Mouse (Mus musculus): ENCODE measurements around the gene Gars.

The Gars gene

GRCm38 (mm10) chr6:55037799-55038670, at the start of gene Gars:
Gene Gars (plus strand): TSS chr6:55038007.
- DNase-seq = peak; percentile 89

DNA sequence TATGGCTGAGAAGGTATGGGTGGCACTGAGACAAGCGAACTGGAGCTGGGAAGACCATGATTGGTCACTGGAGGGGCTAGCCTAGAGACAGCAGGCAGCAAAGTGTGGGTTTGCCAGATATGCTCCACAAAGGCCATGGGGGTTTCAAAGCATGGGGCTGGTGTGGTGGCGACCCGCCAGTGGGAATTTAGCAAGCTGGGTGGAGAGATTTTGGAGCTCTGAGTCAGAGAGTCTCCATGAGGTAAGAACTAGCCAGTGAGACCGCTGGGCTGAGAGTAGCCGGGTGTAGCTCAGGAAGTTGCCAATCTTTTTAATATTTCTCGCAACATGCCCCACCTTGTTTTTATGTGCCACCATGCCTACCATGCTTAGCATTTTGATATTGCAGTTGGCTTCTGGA, 49.7 kb upstream of the Gars start:
- no peak for DNase-seq

DNA sequence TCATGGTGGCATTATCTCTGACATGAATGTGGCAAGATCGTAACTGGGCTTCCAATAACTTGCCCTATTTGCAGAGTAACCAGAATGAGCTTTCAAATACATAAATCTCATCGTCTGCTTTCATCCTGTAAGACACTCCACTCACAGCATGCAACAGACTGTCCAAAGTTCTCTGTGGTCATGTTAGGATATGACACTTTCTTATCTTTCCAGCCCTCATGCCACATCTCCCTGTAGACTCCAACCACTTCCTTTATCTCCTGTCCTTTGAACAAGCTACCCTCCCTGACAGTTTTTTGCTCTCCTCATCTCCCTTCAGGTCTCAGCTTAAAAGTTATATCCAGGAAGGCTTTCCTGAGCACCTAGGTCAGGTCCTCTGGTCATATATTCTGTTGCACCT, 46.6 kb upstream of the Gars start:
- DNase-seq = no peak

DNA sequence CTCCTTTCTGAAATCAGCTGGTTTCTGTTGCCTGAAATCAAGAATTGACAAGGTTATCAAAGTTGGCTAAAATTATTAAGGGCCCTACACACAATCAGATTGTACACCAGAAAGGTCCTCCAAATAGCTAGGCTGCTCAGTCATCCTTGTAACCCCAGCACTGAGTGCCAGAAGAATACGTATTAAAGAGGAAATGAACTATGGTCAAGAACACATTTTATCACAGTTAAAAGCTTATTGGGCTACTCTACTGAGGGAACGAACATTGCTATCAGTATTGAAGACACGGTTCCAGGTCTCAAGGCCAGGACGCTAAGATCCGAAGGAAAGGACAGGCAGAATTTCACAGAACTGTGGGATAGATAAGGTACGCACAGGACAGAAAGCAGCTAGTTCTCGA, 45.7 kb upstream of the Gars start:
- no peak for DNase-seq

GRCm38 (mm10) chr6:54992734-54993260, 45.0 kb upstream of the Gars start, which contains the start of gene Ggct:
Gene Ggct (minus strand): TSS chr6:54992950.
- peak; percentile 98 for DNase-seq

- DNase-seq = no peak
Measured at GRCm38 (mm10) chr6:54996361-54996760, 41.4 kb upstream of the Gars start.

GRCm38 (mm10) chr6:54997726-54998125, 40.1 kb upstream of the Gars start:
- no peak for DNase-seq

DNA sequence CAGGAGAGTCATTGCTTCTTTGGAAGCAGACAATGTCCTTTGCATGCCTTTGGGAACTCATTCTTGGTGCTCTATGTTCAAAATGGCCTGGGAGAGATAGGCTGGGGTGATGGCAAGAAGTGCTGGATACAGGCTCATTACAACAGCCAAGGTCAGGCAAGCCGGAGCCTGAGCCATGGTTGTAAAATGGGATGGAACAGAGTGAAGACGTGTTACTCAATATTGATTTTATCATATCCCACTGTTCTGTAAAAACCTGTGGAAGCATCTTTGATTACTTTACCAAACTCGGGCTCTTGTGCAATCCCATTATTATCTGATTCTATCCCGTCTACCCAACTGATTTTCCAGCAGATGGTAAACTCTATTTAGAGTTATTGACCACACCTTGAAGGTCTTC, 36.5 kb upstream of the Gars start:
- DNase-seq = no peak

GRCm38 (mm10) chr6:55002438-55002837, 35.4 kb upstream of the Gars start:
- no peak for DNase-seq

GRCm38 (mm10) chr6:55003559-55003958, 34.2 kb upstream of the Gars start:
- DNase-seq = no peak

DNA sequence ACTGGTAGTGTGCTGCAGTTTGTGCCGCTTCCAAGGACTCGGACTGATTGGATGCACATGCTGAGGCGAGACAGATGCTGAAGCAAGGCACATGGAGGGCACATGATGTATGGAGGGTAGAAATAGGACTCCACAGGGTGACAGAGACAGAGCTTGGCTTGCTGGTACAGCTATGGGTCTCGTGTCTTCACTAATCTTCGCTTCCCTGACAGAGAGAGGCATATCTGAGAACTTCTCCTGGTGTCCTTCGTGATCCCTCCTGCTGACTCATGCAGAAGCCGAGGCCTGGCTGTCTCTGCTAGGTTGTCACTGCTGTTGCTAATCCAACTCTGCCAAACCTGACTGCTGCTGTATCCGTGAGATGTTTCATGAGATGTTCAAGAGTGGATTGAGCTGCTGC, 29.4 kb upstream of the Gars start:
- no peak for DNase-seq

- peak; percentile 59 for DNase-seq
Measured at GRCm38 (mm10) chr6:55009391-55010230, 28.2 kb upstream of the Gars start.

DNA sequence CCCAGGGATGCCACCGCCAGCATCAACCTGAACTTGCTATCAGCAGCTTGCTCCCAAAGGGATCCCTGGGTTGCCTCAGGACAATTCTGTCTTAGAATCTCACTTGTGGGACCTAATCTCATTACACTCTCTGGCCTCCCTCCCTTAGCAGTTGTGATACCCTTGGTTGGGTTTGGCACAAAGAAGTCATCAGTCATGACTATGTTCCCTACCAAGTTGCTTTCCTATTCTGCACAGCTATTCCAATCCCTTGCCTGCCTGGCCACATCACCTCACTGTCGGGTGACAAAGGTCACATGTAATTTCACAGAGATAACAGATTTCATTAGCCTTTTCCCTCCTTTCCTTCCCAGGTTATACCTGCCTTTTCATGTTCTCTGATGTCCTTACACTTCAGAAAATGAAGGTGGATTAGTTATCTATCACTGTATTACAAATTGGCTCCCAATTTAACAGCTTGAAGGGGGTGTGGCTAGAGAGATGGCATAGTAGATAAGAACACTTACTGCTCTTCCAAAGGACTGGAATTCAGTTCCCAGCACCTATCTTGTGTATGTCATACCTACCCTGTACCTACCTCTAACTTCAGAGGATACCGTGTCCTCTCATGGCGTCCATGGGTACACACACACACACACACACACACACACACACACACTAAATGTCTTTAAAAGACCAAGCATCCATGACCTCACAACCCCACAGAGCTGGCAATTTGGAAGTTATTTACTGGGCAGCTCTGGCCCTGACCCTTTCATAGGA, 27.3 kb upstream of the Gars start:
- no peak for DNase-seq

DNA sequence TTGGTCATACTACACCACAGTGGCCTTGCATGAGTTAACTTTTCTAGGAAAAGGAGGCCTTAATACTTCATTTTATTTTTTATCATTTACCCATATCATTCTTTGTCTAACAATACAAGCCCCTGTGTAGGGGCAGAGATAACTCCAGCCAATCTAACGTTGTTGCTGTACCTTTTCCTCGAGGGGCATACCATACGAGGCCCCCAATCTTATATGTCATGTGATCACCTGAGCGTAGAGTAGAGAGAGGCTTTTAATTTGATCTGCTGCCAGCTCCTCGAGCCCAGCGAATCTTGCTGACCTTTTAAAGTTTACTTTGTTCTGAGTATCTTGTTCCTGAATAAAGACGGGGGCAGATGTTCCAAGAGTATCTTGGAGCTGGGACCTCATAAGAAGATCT, 25.3 kb upstream of the Gars start:
- DNase-seq = no peak

GRCm38 (mm10) chr6:55014184-55014583, 23.6 kb upstream of the Gars start:
- no peak for DNase-seq

DNA sequence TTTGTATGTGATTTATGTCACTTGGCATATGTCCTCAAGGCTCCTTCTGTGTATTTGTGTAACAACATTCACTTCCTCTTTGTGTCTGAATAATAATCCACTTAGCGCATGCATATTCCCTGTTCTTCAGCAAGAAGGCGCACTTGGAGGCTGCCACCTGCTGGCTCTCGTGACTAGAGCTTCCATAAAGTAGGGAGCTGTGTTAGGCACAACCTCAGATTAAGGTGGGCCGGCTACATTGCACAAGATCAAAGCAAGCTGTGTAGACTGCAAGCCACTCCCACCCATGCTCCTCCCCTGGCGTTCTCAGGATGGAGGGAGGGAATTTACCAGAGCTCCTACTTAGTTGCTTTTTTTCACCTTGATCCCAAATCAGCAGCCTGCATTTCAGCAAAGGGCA, 21.6 kb upstream of the Gars start:
- DNase-seq = peak; percentile 58

GRCm38 (mm10) chr6:55016710-55017583, 20.9 kb upstream of the Gars start:
- peak; percentile 58 for DNase-seq

GRCm38 (mm10) chr6:55018417-55018816, 19.4 kb upstream of the Gars start:
- DNase-seq = no peak

- DNase-seq = no peak
Measured at GRCm38 (mm10) chr6:55021806-55022205, 16.0 kb upstream of the Gars start.

DNA sequence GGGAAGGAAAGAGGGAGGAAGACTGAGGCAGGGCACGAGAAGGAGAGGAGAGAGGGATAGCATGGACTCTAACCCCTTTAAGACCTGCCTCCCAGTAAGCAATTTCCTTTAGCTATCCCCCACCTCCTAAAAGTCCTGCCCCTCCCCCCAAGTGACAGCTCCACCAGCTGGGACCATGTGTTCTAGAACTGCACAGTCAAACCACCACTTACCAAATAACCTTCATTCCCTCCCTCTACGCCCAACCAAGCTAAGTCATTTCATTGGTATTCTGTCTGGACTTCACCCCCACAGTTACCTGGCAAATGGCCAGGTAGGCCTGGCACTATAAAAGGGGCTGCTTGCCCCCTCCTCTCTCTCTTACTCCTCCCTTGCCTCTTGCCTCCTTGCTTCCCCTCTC, 10.2 kb upstream of the Gars start:
- DNase-seq = no peak

- DNase-seq = no peak
Measured at GRCm38 (mm10) chr6:55036731-55037130, 1.1 kb upstream of the Gars start.

Data from layer of hippocampus, adult 9-11 months (tissue).